Mouse (Mus musculus) MEL (cell line): Measurements from ENCODE around the gene Smo. TPM values are rescaled to one million over a fixed set of nuclear protein-coding genes. Genes with fewer than 3 reads are reported as not detected.

ENCODE experiments used
- DNase-seq: peaks from one replicate; pipeline ENCODE4 v3.0.0; 2011; ENCODE audit warnings: low read depth, low spot score
- H3K27ac ChIP-seq: 2 replicates; pipeline ENCODE4 v1.5.1; 2012; ENCODE audit warnings: low read depth, mild to moderate bottlenecking, control low read depth, low read length, moderate library complexity; ENCODE audit not compliant: control insufficient read depth
- H3K27me3 ChIP-seq, 2 experiments: fragments of 150-350 bp in 1 of 2; sonication (generic) in 1 of 2; 2 replicates each; pipeline ENCODE4 v1.6.1; 2012; ENCODE audit warnings: low read length in 2 of 2, mild to moderate bottlenecking in 2 of 2, improper control_type of control experiment in 1 of 2, moderate library complexity in 1 of 2; ENCODE audit not compliant: insufficient read depth in 2 of 2, control insufficient read depth in 1 of 2
- H3K36me3 ChIP-seq, 2 experiments: 2 replicates each; pipeline ENCODE4 v1.6.1; 2012 to 2014; ENCODE audit warnings: low read length in 2 of 2, improper control_type of control experiment in 1 of 2, inconsistent platforms in 1 of 2, mild to moderate bottlenecking in 1 of 2; ENCODE audit not compliant: insufficient read depth in 2 of 2, control insufficient read depth in 1 of 2
- H3K4me1 ChIP-seq, 2 experiments: fragments of 150-350 bp in 1 of 2; sonication (generic) in 1 of 2; 2 replicates each; pipeline ENCODE4 v1.6.1; 2012; ENCODE audit warnings: low read length in 2 of 2, improper control_type of control experiment in 1 of 2, mild to moderate bottlenecking in 1 of 2; ENCODE audit not compliant: insufficient read depth in 2 of 2, control insufficient read depth in 1 of 2
- H3K4me3 ChIP-seq, 2 experiments: fragments of 150-350 bp in 1 of 2; sonication (generic) in 1 of 2; 2 replicates each; pipeline ENCODE4 v1.5.1; 2012; ENCODE audit warnings: low read depth in 2 of 2, low read length in 2 of 2, mild to moderate bottlenecking in 2 of 2, moderate library complexity in 2 of 2, control low read depth in 1 of 2, improper control_type of control experiment in 1 of 2; ENCODE audit not compliant: control insufficient read depth in 1 of 2, insufficient read depth in 1 of 2
- H3K79me2 ChIP-seq: 2 replicates; pipeline ENCODE4 v1.6.1; 2012; ENCODE audit warnings: mild to moderate bottlenecking, low read length, moderate library complexity; ENCODE audit not compliant: control insufficient read depth, poor library complexity, insufficient read depth
- H3K9ac ChIP-seq: 2 replicates; pipeline ENCODE4 v1.6.1; 2012; ENCODE audit warnings: low read depth, mild to moderate bottlenecking, control low read depth, low read length, moderate library complexity; ENCODE audit not compliant: control insufficient read depth, poor library complexity, severe bottlenecking
- H3K9me3 ChIP-seq: fragments of 150-350 bp; sonication (generic); replicated peaks from 2 replicates; pipeline ENCODE4 v1.6.1; 2012; ENCODE audit warnings: mild to moderate bottlenecking, low read length, improper control_type of control experiment, moderate library complexity; ENCODE audit not compliant: insufficient read depth
- CHD1 ChIP-seq: IDR thresholded peaks from 2 replicates; pipeline ENCODE4 v1.6.1; 2012; ENCODE audit warnings: low read depth, mild to moderate bottlenecking, inconsistent platforms, low read length, improper control_type of control experiment
- CHD2 ChIP-seq: IDR thresholded peaks from 2 replicates; pipeline ENCODE4 v1.6.1; 2011; ENCODE audit warnings: low read length, improper control_type of control experiment
- E2F4 ChIP-seq: IDR thresholded peaks from 2 replicates; pipeline ENCODE4 v1.6.1; 2011; ENCODE audit warnings: low read depth, low read length, improper control_type of control experiment, borderline replicate concordance
- EP300 ChIP-seq, 2 experiments: IDR thresholded peaks; 2 replicates each; pipeline ENCODE4 v1.6.1; 2011; ENCODE audit warnings: improper control_type of control experiment in 2 of 2, low read length in 2 of 2, low read depth in 1 of 2, mild to moderate bottlenecking in 1 of 2
- ETS1 ChIP-seq: IDR thresholded peaks from 2 replicates; pipeline ENCODE4 v1.6.1; 2012; ENCODE audit warnings: low read depth, mild to moderate bottlenecking, inconsistent platforms, low read length, improper control_type of control experiment, moderate library complexity
- GATA1 ChIP-seq: IDR thresholded peaks from 2 replicates; pipeline ENCODE4 v1.6.1; 2011; ENCODE audit warnings: low read depth, low read length, improper control_type of control experiment
- HCFC1 ChIP-seq: IDR thresholded peaks from 2 replicates; pipeline ENCODE4 v1.6.1; 2012; ENCODE audit warnings: low read depth, mild to moderate bottlenecking, inconsistent platforms, low read length, improper control_type of control experiment, moderate library complexity
- JUND ChIP-seq: IDR thresholded peaks from 2 replicates; pipeline ENCODE4 v1.6.1; 2011; ENCODE audit warnings: low read depth, mild to moderate bottlenecking, improper control_type of control experiment, low read length
- KAT2A ChIP-seq: conservative IDR thresholded peaks from 2 replicates; pipeline ENCODE4 v1.6.1; 2012; ENCODE audit warnings: low read depth, low read length, improper control_type of control experiment, inconsistent platforms
- MAFK ChIP-seq: IDR thresholded peaks from 2 replicates; pipeline ENCODE4 v1.6.1; 2011; ENCODE audit warnings: low read depth, mild to moderate bottlenecking, low read length, improper control_type of control experiment, borderline replicate concordance
- MAX ChIP-seq: IDR thresholded peaks from 2 replicates; pipeline ENCODE4 v1.6.1; 2011; ENCODE audit warnings: low read length, improper control_type of control experiment
- MAZ ChIP-seq: IDR thresholded peaks from 2 replicates; pipeline ENCODE4 v1.6.1; 2012; ENCODE audit warnings: low read depth, mild to moderate bottlenecking, inconsistent platforms, low read length, improper control_type of control experiment
- MYC ChIP-seq: IDR thresholded peaks from 2 replicates; pipeline ENCODE4 v1.6.1; 2011; ENCODE audit warnings: low read depth, mild to moderate bottlenecking, low read length, improper control_type of control experiment, moderate library complexity
- NELFE ChIP-seq: IDR thresholded peaks from 2 replicates; pipeline ENCODE4 v1.6.1; 2011; ENCODE audit warnings: low read depth, low read length, improper control_type of control experiment
- NRF1 ChIP-seq: IDR thresholded peaks from 2 replicates; pipeline ENCODE4 v1.6.1; 2014; ENCODE audit warnings: low read depth, mild to moderate bottlenecking, inconsistent platforms, low read length, improper control_type of control experiment, moderate library complexity; ENCODE audit not compliant: poor library complexity, insufficient read depth, severe bottlenecking
- POLR2AphosphoS2 ChIP-seq: IDR thresholded peaks from 2 replicates; pipeline ENCODE4 v1.6.1; 2011; ENCODE audit warnings: low read length, improper control_type of control experiment
- POLR2AphosphoS5 ChIP-seq: IDR thresholded peaks from 2 replicates; pipeline ENCODE4 v1.6.1; 2012; ENCODE audit warnings: low read depth, borderline replicate concordance, mild to moderate bottlenecking, inconsistent platforms, low read length, moderate library complexity, mixed read lengths
- RAD21 ChIP-seq: IDR thresholded peaks from 2 replicates; pipeline ENCODE4 v1.6.1; 2011; ENCODE audit warnings: mild to moderate bottlenecking, low read depth, low read length, improper control_type of control experiment
- SIN3A ChIP-seq: IDR thresholded peaks from 2 replicates; pipeline ENCODE4 v1.6.1; 2012; ENCODE audit warnings: low read length, improper control_type of control experiment, inconsistent platforms
- SMC3 ChIP-seq: IDR thresholded peaks from 2 replicates; pipeline ENCODE4 v1.6.1; 2011; ENCODE audit warnings: low read depth, low read length, improper control_type of control experiment
- TAL1 ChIP-seq: IDR thresholded peaks from 2 replicates; pipeline ENCODE4 v1.6.1; 2012; ENCODE audit warnings: mild to moderate bottlenecking, inconsistent platforms, low read length, moderate library complexity, mixed read lengths
- TBP ChIP-seq: IDR thresholded peaks from 2 replicates; pipeline ENCODE4 v1.8.0; 2011; ENCODE audit warnings: low read depth, low read length, improper control_type of control experiment
- TCF12 ChIP-seq: IDR thresholded peaks from 2 replicates; pipeline ENCODE4 v1.6.1; 2014; ENCODE audit warnings: low read depth, mild to moderate bottlenecking, inconsistent platforms, low read length, improper control_type of control experiment, moderate library complexity
- UBTF ChIP-seq: IDR thresholded peaks from 2 replicates; pipeline ENCODE4 v1.6.1; 2012; ENCODE audit warnings: low read depth, mild to moderate bottlenecking, inconsistent platforms, low read length, improper control_type of control experiment, moderate library complexity, borderline replicate concordance; ENCODE audit not compliant: insufficient read depth
- ZKSCAN1 ChIP-seq: IDR thresholded peaks from 2 replicates; pipeline ENCODE4 v1.6.1; 2012; ENCODE audit warnings: low read depth, mild to moderate bottlenecking, inconsistent platforms, low read length, improper control_type of control experiment, moderate library complexity
- ZNF384 ChIP-seq: IDR thresholded peaks from 2 replicates; pipeline ENCODE4 v1.6.1; 2012; ENCODE audit warnings: low read depth, mild to moderate bottlenecking, inconsistent platforms, low read length, improper control_type of control experiment
- polyA plus RNA-seq, 2 experiments: library from polyadenylated mRNA; stranded (reverse) in 1 of 2; unstranded in 1 of 2; fragments of >175 nt in 1 of 2; fragments of >200 nt in 1 of 2; gene quantifications; 2 replicates each; pipeline versions ENCODE4 v1.2.1 to v1.2.4; 2012; ENCODE audit warnings: low replicate concordance in 2 of 2, low read depth in 1 of 2; ENCODE audit not compliant: insufficient read length in 2 of 2, insufficient read depth in 1 of 2, missing spikeins in 1 of 2
- total RNA-seq: library from RNA; depleted of rRNA; stranded (reverse); fragments of 300-350 nt; gene quantifications from 2 replicates; pipeline ENCODE4 v1.2.3, GENCODE M21; 2012

Gene Smo
- total and polyA plus RNA-seq, 3 experiments: 62.6 to 83.7 TPM; not detected in 1

GRCm38 (mm10) chr6:29780571-29780970 is 45.3 kb downstream of the Smo start:
- H3K4me1 ChIP-seq: peaks cover 25 to 46% of the 10 kb centered on the region in 2 experiments

GRCm38 (mm10) chr6:29782239-29782638 is 46.9 kb downstream of the Smo start:
- no peaks in the 10 kb centered on the region for H3K9me3 ChIP-seq

More at GRCm38 (mm10) chr6:29780571-29780970, 45.3 kb downstream of the Smo start:
- TF ChIP-seq ZNF384 (0 out of 2 replicates have a peak, but pooled peaks have one; percentile 1), TBP (peak; percentile 95), CHD1 (no peak), GATA1 (no peak), UBTF (no peak), POLR2AphosphoS5 (no peak), EP300 (IDR thresholded peaks at IDR 0.05; ENCODE audit: low read depth in 1 of 2, low read length in 2 of 2) (no peak), TAL1 (no peak), CHD2 (no peak)
- Histone ChIP-seq H3K9ac (no peak overlapping the region), H3K36me3 (peaks cover 0 to 60% of the 10 kb centered on the region in 2 experiments; a peak in 2 of 4 replicates), H3K4me3 (no peak overlapping the region), H3K9me3 (no peaks in the 10 kb centered on the region), H3K27ac (no peak overlapping the region), H3K79me2 (peaks cover 7% of the 10 kb centered on the region), H3K27me3 (no peaks in the 10 kb centered on the region)
- no peak for DNase-seq

GRCm38 (mm10) chr6:29783960-29784359 is 48.7 kb downstream of the Smo start:
- no peaks in the 10 kb centered on the region for H3K9me3 ChIP-seq
- peaks cover 7% of the 10 kb centered on the region for H3K79me2 ChIP-seq
- H3K27me3 ChIP-seq: no peaks in the 10 kb centered on the region
- no peak overlapping the region for H3K27ac ChIP-seq
- H3K9ac ChIP-seq: no peak overlapping the region
- peaks cover 0 to 52% of the 10 kb centered on the region in 2 experiments; a peak in 2 of 4 replicates for H3K36me3 ChIP-seq
- H3K4me3 ChIP-seq: no peak overlapping the region
- DNase-seq: no peak
- H3K4me1 ChIP-seq: peaks cover 19 to 40% of the 10 kb centered on the region in 2 experiments
- TF ChIP-seq EP300 (IDR thresholded peaks at IDR 0.05; ENCODE audit: low read depth in 1 of 2, low read length in 2 of 2): no peak
- no peak for TF ChIP-seq SIN3A
- TF ChIP-seq RAD21: no peak
- no peak for TF ChIP-seq CHD1
- TF ChIP-seq TBP: no peak
- TF ChIP-seq KAT2A: no peak
- TF ChIP-seq TCF12: no peak
- TF ChIP-seq POLR2AphosphoS5: no peak
- no peak for TF ChIP-seq NRF1
- no peak for TF ChIP-seq SMC3
- no peak for TF ChIP-seq MAFK
- TF ChIP-seq POLR2AphosphoS2: no peak
- TF ChIP-seq MYC: no peak
- TF ChIP-seq CHD2: no peak
- no peak for TF ChIP-seq ZKSCAN1
- no peak for TF ChIP-seq JUND
- no peak for TF ChIP-seq HCFC1
- TF ChIP-seq MAX: no peak
- no peak for TF ChIP-seq ETS1

More at GRCm38 (mm10) chr6:29782239-29782638, 46.9 kb downstream of the Smo start:
- TF ChIP-seq GATA1: peak; percentile 60; the same call in 1 of the 2 replicates
- TF ChIP-seq MAZ: no peak
- TF ChIP-seq EP300 (IDR thresholded peaks at IDR 0.05; ENCODE audit: low read depth in 1 of 2, low read length in 2 of 2): peak; percentile 22 to 30; a peak in 2 of 4 replicates
- TF ChIP-seq MAFK: no peak
- TF ChIP-seq ZNF384: peak; percentile 94
- no peak for TF ChIP-seq E2F4
- 0 out of 2 replicates have a peak, but pooled peaks have one; percentile 17 for TF ChIP-seq ETS1
- TF ChIP-seq NELFE: no peak
- no peak overlapping the region for H3K4me3 ChIP-seq
- peaks cover 7% of the 10 kb centered on the region for H3K79me2 ChIP-seq
- no peak overlapping the region for H3K27ac ChIP-seq
- peaks cover 19 to 40% of the 10 kb centered on the region in 2 experiments for H3K4me1 ChIP-seq
- no peaks in the 10 kb centered on the region for H3K27me3 ChIP-seq
- DNase-seq: no peak
- no peak overlapping the region for H3K9ac ChIP-seq
- peaks cover 0 to 52% of the 10 kb centered on the region in 2 experiments; a peak in 2 of 4 replicates for H3K36me3 ChIP-seq
